Mouse (Mus musculus) liver, postnatal 0 days (tissue): ENCODE results near the gene Ubxn10.

ENCODE experiments used
- CTCF ChIP-seq: sonication (generic); IDR thresholded peaks from 2 replicates; pipeline ENCODE4 v1.5.1; 2016; ENCODE audit warnings: antibody characterized with exemption, low read depth
- EP300 ChIP-seq: IDR thresholded peaks from 2 replicates; pipeline ENCODE4 v1.6.1; 2016; ENCODE audit warnings: antibody characterized with exemption, low read depth, mild to moderate bottlenecking

DNA sequence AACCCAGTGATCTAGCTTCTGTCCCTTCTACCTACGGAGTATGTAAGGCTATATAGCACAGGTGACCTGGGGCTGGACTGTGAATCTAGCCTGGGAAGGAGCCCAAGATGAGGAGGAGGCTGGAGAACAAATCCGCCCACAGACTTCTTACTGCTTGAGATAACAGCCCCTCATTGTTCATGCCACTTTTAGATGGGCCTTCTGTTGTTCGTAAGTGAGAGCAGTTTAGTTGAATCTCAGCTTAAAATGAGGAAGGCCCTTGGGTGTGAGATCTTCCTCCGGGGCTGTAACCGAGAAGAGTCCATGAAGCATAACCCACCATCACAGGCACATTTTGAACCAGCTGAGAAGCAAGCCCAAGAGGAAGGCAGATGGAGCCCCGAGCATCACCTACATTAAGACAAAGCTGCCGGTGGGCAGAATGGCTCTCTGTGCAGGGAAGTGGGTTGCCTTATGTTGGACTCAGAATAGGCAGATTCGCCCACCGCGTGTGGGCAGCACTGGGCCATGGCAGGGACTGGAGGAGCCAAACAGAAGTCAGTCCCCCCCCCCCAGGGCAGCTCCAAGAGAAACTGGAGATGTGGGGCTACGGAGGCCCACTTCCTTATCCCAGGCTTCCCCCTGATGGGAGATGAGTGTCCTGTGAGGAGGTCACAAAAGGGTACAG lies 76.9 kb downstream of the Ubxn10 start:
- TF ChIP-seq CTCF, result no peak
- no peak for TF ChIP-seq EP300
